8 mouse cellular contexts compared by ENCODE assay signal in the genomic region with DNA sequence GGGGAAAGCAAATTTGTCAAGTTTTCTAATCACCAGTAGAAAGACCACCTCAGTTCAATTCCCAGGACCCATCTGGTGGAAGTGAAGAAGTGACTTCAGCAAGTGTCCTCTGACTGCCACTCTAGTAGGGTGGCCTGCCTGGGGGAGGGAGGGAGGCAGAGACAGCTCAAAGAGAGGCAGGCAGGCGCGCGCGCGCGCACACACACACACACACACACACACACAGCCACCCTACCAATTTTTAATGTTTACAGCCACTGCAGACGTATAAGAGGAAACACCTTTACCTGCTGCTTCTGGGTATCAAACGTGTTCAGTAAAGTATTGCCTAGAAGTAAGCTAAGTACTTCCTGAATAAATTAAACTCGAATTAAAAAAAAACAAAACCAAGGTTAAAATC. TPM values are rescaled to one million over a fixed set of nuclear protein-coding genes. Genes with fewer than 3 reads are reported as not detected.
DNase-seq lines count a peak whose midpoint lies in the region.

No protein-coding gene starts in this region.

- H3K4me3 ChIP-seq in limb, embryonic 10.5 days, result peak overlapping the region; percentile 94

- peaks cover 21% of the 10 kb centered on the region for H3K36me3 ChIP-seq in limb, embryonic 10.5 days
- no peaks in the 10 kb centered on the region for H3K36me3 ChIP-seq in splenic B cell, adult 2 months (ENCODE audit: control insufficient read depth, insufficient read depth, low read length, poor library complexity, severe bottlenecking)

- H3K27ac ChIP-seq in limb, embryonic 10.5 days, result peak overlapping the region; percentile 100

- no peaks in the 10 kb centered on the region for H3K27me3 ChIP-seq in limb, embryonic 10.5 days (ENCODE audit: low read depth, poor library complexity, severe bottlenecking)
- no peaks in the 10 kb centered on the region for H3K27me3 ChIP-seq in splenic B cell, adult 2 months (ENCODE audit: control insufficient read depth, insufficient read depth, low read length, poor library complexity, severe bottlenecking)

- H3K4me1 ChIP-seq in limb, embryonic 10.5 days, result peaks cover 15% of the 10 kb centered on the region

- WGBS in limb, embryonic 10.5 days, result under 1% methylated on average over 9 of the region's 9 CpGs

- intact Hi-C loops in heart, postnatal 36 days (cut with DNase I), result loop anchor here (2.0 kb wide), 1 partner anchor 139 kb away; no protein-coding TSS in a partner anchor
- intact Hi-C loops in gastrocnemius, postnatal 14 days (cut with DNase I; ENCODE audit: low total_unique reads), result loop anchor here (10.0 kb wide), 1 partner anchor 55 kb away; no protein-coding TSS in a partner anchor

- no peaks in the 10 kb centered on the region for H3K9me3 ChIP-seq in limb, embryonic 10.5 days (replicated peaks)

- DNase-seq in CD8-positive naive resting alpha-beta T cell, adult 2 months (ENCODE audit: low read depth in 2 of 2, low spot score in 2 of 2), result peak; percentile 38 to 45
- DNase-seq in T-cell, adult 2 months (ENCODE audit: low spot score), result peak; percentile 50
- peak; percentile 60 for DNase-seq in embryo, embryonic 9.5 days (ENCODE audit: extremely low spot score)
- peak; percentile 9 to 17 for DNase-seq in heart, postnatal 36 days
- DNase-seq in limb, embryonic 10.5 days (ENCODE audit: low spot score), result peak; percentile 63
- DNase-seq in mesoderm, embryonic 11.5 days (ENCODE audit: low read depth, low spot score), result peak; percentile 35
- DNase-seq in splenic B cell, adult 2 months (ENCODE audit: low read depth, low spot score), result peak; percentile 52
- DNase-seq in gastrocnemius, postnatal 14 days, result no peak

RNA-seq across cellular contexts. Expression of gene Atxn7, which starts 1.2 kb away (rescaled TPM):
- total RNA-seq in heart, postnatal 36 days (2021), result 10 to 100 TPM; 16.3 to 16.5 TPM
- polyA plus RNA-seq in limb, embryonic 10.5 days (2016; fragmentation: Nextera tagmentation; extraction: Ambion mirVana), result 2.6 and 3.0 TPM in 2 replicates
- 10 to 100 TPM; 10.0 to 12.1 TPM for total RNA-seq in gastrocnemius, postnatal 14 days (2021)

RNA-seq across cellular contexts. Expression of gene Thoc7, which starts 1.6 kb away (rescaled TPM):
- total RNA-seq in heart, postnatal 36 days (2021), result 10 to 100 TPM; 97.2 to 98.6 TPM
- 220 and 221 TPM in 2 replicates for polyA plus RNA-seq in limb, embryonic 10.5 days (2016; fragmentation: Nextera tagmentation; extraction: Ambion mirVana)
- total RNA-seq in gastrocnemius, postnatal 14 days (2021), result 100 to 1,000 TPM; 120 to 124 TPM

RNA-seq across cellular contexts. Expression of gene Gm281, which starts 45.8 kb away (rescaled TPM):
- total RNA-seq in heart, postnatal 36 days (2021), result not detected
- polyA plus RNA-seq in limb, embryonic 10.5 days (2016; fragmentation: Nextera tagmentation; extraction: Ambion mirVana), result 0.10 TPM in 1 of 2 replicates, not detected in the other
- not detected for total RNA-seq in gastrocnemius, postnatal 14 days (2021)
